Mouse (Mus musculus): Measurements from ENCODE around the gene Eef1e1. TPM values are rescaled to one million over a fixed set of nuclear protein-coding genes. Genes with fewer than 3 reads are reported as not detected.
A peak's percentile ranks its signal among the peaks of the same experiment; 100 is the strongest.

The Eef1e1 gene
- polyA plus RNA-seq, 1 experiment from 2014 or later, result 35.5 TPM

GRCm38 (mm10) chr13:38659524-38660136 lies 772 bp upstream of the Eef1e1 start:
- Histone ChIP-seq H3K4me2 (ENCODE audit: low read depth, low read length) (no peak overlapping the region), H3K9ac (ENCODE audit: low read length) (no peak overlapping the region), H3K9me3 (replicated peaks; ENCODE audit: control insufficient read depth, low read length) (no peaks in the 10 kb centered on the region), H3K4me1 (ENCODE audit: control insufficient read depth, insufficient read depth, low read length) (peaks cover 4% of the 10 kb centered on the region), H3K27ac (ENCODE audit: low read length) (no peak overlapping the region), H3K4me3 (ENCODE audit: low read length) (no peak overlapping the region), H3K27me3 (ENCODE audit: control insufficient read depth, insufficient read depth, low read length) (no peaks in the 10 kb centered on the region), H3K36me3 (ENCODE audit: control insufficient read depth, insufficient read depth) (peaks cover 8% of the 10 kb centered on the region)
- no peak for ATAC-seq (replicated peaks; ENCODE audit: extremely low read depth, insufficient read depth, low FRiP score)
- 86% methylated on average over 12 of the region's 12 CpGs for WGBS

GRCm38 (mm10) chr13:38657865-38658264 lies 993 bp downstream of the Eef1e1 start:
- Histone ChIP-seq H3K36me3 (ENCODE audit: control insufficient read depth, insufficient read depth) (peaks cover 24% of the 10 kb centered on the region), H3K9ac (ENCODE audit: low read length) (peak overlapping the region; percentile 95), H3K4me1 (ENCODE audit: control insufficient read depth, insufficient read depth, low read length) (peaks cover 4% of the 10 kb centered on the region), H3K4me3 (ENCODE audit: low read length) (peak overlapping the region; percentile 99), H3K9me3 (replicated peaks; ENCODE audit: control insufficient read depth, low read length) (no peaks in the 10 kb centered on the region), H3K27ac (ENCODE audit: low read length) (no peak overlapping the region), H3K27me3 (ENCODE audit: control insufficient read depth, insufficient read depth, low read length) (no peaks in the 10 kb centered on the region), H3K4me2 (ENCODE audit: low read depth, low read length) (peak overlapping the region; percentile 73)
- WGBS, result 32% methylated on average over 4 of the region's 4 CpGs
- no peak for ATAC-seq (replicated peaks; ENCODE audit: extremely low read depth, insufficient read depth, low FRiP score)

GRCm38 (mm10) chr13:38650292-38650691 lies 8.6 kb downstream of the Eef1e1 start:
- Histone ChIP-seq H3K36me3 (ENCODE audit: control insufficient read depth, insufficient read depth) (peaks cover 50% of the 10 kb centered on the region), H3K9me3 (replicated peaks; ENCODE audit: control insufficient read depth, low read length) (no peaks in the 10 kb centered on the region), H3K4me1 (ENCODE audit: control insufficient read depth, insufficient read depth, low read length) (no peaks in the 10 kb centered on the region), H3K4me2 (ENCODE audit: low read depth, low read length) (no peak overlapping the region), H3K9ac (ENCODE audit: low read length) (no peak overlapping the region), H3K27me3 (ENCODE audit: control insufficient read depth, insufficient read depth, low read length) (no peaks in the 10 kb centered on the region), H3K4me3 (ENCODE audit: low read length) (no peak overlapping the region), H3K27ac (ENCODE audit: low read length) (no peak overlapping the region)
- ATAC-seq (replicated peaks; ENCODE audit: extremely low read depth, insufficient read depth, low FRiP score), result no peak
- 90% methylated on average over 4 of the region's 4 CpGs for WGBS

- no peak overlapping the region for H3K4me3 ChIP-seq (ENCODE audit: low read length)
- no peak overlapping the region for H3K4me2 ChIP-seq (ENCODE audit: low read depth, low read length)
- no peaks in the 10 kb centered on the region for H3K27me3 ChIP-seq (ENCODE audit: control insufficient read depth, insufficient read depth, low read length)
- no peaks in the 10 kb centered on the region for H3K9me3 ChIP-seq (replicated peaks; ENCODE audit: control insufficient read depth, low read length)
- no peaks in the 10 kb centered on the region for H3K4me1 ChIP-seq (ENCODE audit: control insufficient read depth, insufficient read depth, low read length)
- WGBS, result 62% methylated on average over 4 of the region's 4 CpGs
- no peak for ATAC-seq (replicated peaks; ENCODE audit: extremely low read depth, insufficient read depth, low FRiP score)
- H3K9ac ChIP-seq (ENCODE audit: low read length), result no peak overlapping the region
- H3K36me3 ChIP-seq (ENCODE audit: control insufficient read depth, insufficient read depth), result peaks cover 52% of the 10 kb centered on the region
- no peak overlapping the region for H3K27ac ChIP-seq (ENCODE audit: low read length)
Observed at GRCm38 (mm10) chr13:38649069-38649468, 9.8 kb downstream of the Eef1e1 start.

GRCm38 (mm10) chr13:38641414-38641813 lies 17.4 kb downstream of the Eef1e1 start:
- H3K9ac ChIP-seq (ENCODE audit: low read length), result no peak overlapping the region
- 77% methylated on average over 5 of the region's 5 CpGs for WGBS
- peaks cover 26% of the 10 kb centered on the region for H3K36me3 ChIP-seq (ENCODE audit: control insufficient read depth, insufficient read depth)
- H3K27me3 ChIP-seq (ENCODE audit: control insufficient read depth, insufficient read depth, low read length), result no peaks in the 10 kb centered on the region
- no peak overlapping the region for H3K4me3 ChIP-seq (ENCODE audit: low read length)
- no peak overlapping the region for H3K27ac ChIP-seq (ENCODE audit: low read length)
- no peaks in the 10 kb centered on the region for H3K9me3 ChIP-seq (replicated peaks; ENCODE audit: control insufficient read depth, low read length)
- no peak overlapping the region for H3K4me2 ChIP-seq (ENCODE audit: low read depth, low read length)
- ATAC-seq (replicated peaks; ENCODE audit: extremely low read depth, insufficient read depth, low FRiP score), result no peak
- no peaks in the 10 kb centered on the region for H3K4me1 ChIP-seq (ENCODE audit: control insufficient read depth, insufficient read depth, low read length)

- Histone ChIP-seq H3K27me3 (ENCODE audit: control insufficient read depth, insufficient read depth, low read length) (no peaks in the 10 kb centered on the region), H3K4me2 (ENCODE audit: low read depth, low read length) (no peak overlapping the region), H3K9ac (ENCODE audit: low read length) (no peak overlapping the region), H3K4me3 (ENCODE audit: low read length) (no peak overlapping the region), H3K9me3 (replicated peaks; ENCODE audit: control insufficient read depth, low read length) (no peaks in the 10 kb centered on the region), H3K4me1 (ENCODE audit: control insufficient read depth, insufficient read depth, low read length) (no peaks in the 10 kb centered on the region), H3K36me3 (ENCODE audit: control insufficient read depth, insufficient read depth) (peaks cover 26% of the 10 kb centered on the region), H3K27ac (ENCODE audit: low read length) (no peak overlapping the region)
- ATAC-seq (replicated peaks; ENCODE audit: extremely low read depth, insufficient read depth, low FRiP score), result no peak
- 88% methylated on average over 5 of the region's 5 CpGs for whole genome bisulfite sequencing
Observed at GRCm38 (mm10) chr13:38640961-38641360, 17.9 kb downstream of the Eef1e1 start.

- Histone ChIP-seq H3K27me3 (ENCODE audit: control insufficient read depth, insufficient read depth, low read length) (no peaks in the 10 kb centered on the region), H3K4me3 (ENCODE audit: low read length) (no peak overlapping the region), H3K27ac (ENCODE audit: low read length) (no peak overlapping the region), H3K9me3 (replicated peaks; ENCODE audit: control insufficient read depth, low read length) (no peaks in the 10 kb centered on the region), H3K4me1 (ENCODE audit: control insufficient read depth, insufficient read depth, low read length) (peaks cover 5% of the 10 kb centered on the region), H3K9ac (ENCODE audit: low read length) (no peak overlapping the region), H3K4me2 (ENCODE audit: low read depth, low read length) (no peak overlapping the region), H3K36me3 (ENCODE audit: control insufficient read depth, insufficient read depth) (peaks cover 8% of the 10 kb centered on the region; the same call in 1 of the 2 replicates)
- 63% methylated on average over 11 of the region's 11 CpGs for WGBS
- no peak for ATAC-seq (replicated peaks; ENCODE audit: extremely low read depth, insufficient read depth, low FRiP score)
Observed at GRCm38 (mm10) chr13:38638694-38639093, 20.2 kb downstream of the Eef1e1 start.

- peaks cover 6% of the 10 kb centered on the region for H3K36me3 ChIP-seq (ENCODE audit: control insufficient read depth, insufficient read depth)
- H3K27ac ChIP-seq (ENCODE audit: low read length), result peak within 1 kb of the TSS; percentile 84
- H3K4me1 ChIP-seq (ENCODE audit: control insufficient read depth, insufficient read depth, low read length), result peaks cover 6% of the 10 kb centered on the region
- H3K9ac ChIP-seq (ENCODE audit: low read length), result peak within 1 kb of the TSS; percentile 85
- peak within 1 kb of the TSS; percentile 70 for H3K4me3 ChIP-seq (ENCODE audit: low read length)
- ATAC-seq (replicated peaks; ENCODE audit: extremely low read depth, insufficient read depth, low FRiP score), result peak; percentile 94
- peak within 1 kb of the TSS; percentile 70 for H3K4me2 ChIP-seq (ENCODE audit: low read depth, low read length)
- H3K9me3 ChIP-seq (replicated peaks; ENCODE audit: control insufficient read depth, low read length), result no peaks in the 10 kb centered on the region
- WGBS, result under 1% methylated on average over 42 of the region's 44 CpGs
- H3K27me3 ChIP-seq (ENCODE audit: control insufficient read depth, insufficient read depth, low read length), result no peaks in the 10 kb centered on the region
Observed at GRCm38 (mm10) chr13:38634800-38635269, 24.0 kb downstream of the Eef1e1 start, which contains the start of gene Bloc1s5. Gene Bloc1s5, minus strand, starts transcription at chr13:38635109.

GRCm38 (mm10) chr13:38634256-38634799 lies 24.5 kb downstream of the Eef1e1 start:
- Histone ChIP-seq H3K4me3 (ENCODE audit: low read length) (peak overlapping the region; percentile 70), H3K36me3 (ENCODE audit: control insufficient read depth, insufficient read depth) (peaks cover 6% of the 10 kb centered on the region), H3K4me1 (ENCODE audit: control insufficient read depth, insufficient read depth, low read length) (peaks cover 6% of the 10 kb centered on the region), H3K4me2 (ENCODE audit: low read depth, low read length) (peak overlapping the region; percentile 70), H3K9ac (ENCODE audit: low read length) (peak overlapping the region; percentile 85), H3K27ac (ENCODE audit: low read length) (peak overlapping the region; percentile 84), H3K9me3 (replicated peaks; ENCODE audit: control insufficient read depth, low read length) (no peaks in the 10 kb centered on the region), H3K27me3 (ENCODE audit: control insufficient read depth, insufficient read depth, low read length) (no peaks in the 10 kb centered on the region)
- under 1% methylated on average over 19 of the region's 19 CpGs for WGBS
- ATAC-seq (replicated peaks; ENCODE audit: extremely low read depth, insufficient read depth, low FRiP score), result peak; percentile 30

All from heart, embryonic 16.5 days (tissue).